Mouse (Mus musculus) erythroblast, embryonic 14.5 days (primary cell): ENCODE results near the gene Fam214a.

Experiments
- GATA1 ChIP-seq: IDR thresholded peaks from 2 replicates; pipeline ENCODE4 v1.6.1; 2012; ENCODE audit warnings: low read length, inconsistent platforms, mixed read lengths
- TAL1 ChIP-seq: IDR thresholded peaks from 3 replicates; pipeline ENCODE4 v1.6.1; 2012; ENCODE audit warnings: low read length, inconsistent platforms, mixed read lengths

DNA sequence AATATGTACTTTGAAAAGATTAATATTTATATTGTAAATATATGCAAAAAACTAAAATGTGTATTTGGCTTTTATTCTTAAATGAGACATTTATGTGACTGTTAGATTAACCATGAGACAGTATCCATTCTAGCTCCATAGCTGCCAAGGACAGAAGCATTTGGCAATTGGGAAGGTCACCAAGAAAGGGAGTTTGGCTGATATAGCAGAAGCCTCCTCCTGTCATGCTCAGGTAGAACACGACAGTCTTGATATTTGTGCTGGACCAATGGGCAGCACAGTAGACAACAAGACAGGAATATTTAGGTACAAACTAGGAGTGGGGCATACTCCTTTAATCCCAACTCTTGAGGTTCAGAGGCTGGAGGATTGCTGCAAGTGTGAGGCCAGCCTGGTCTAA lies 79.7 kb downstream of the Fam214a start:
- TF ChIP-seq GATA1 (no peak), TAL1 (no peak)
